Mouse (Mus musculus): ENCODE results near the gene Gfod2. TPM values are rescaled to one million over a fixed set of nuclear protein-coding genes. Genes with fewer than 3 reads are reported as not detected.

Gfod2 gene
- polyA plus RNA-seq, 1 experiment from 2014 or later: 3.1 TPM

DNA sequence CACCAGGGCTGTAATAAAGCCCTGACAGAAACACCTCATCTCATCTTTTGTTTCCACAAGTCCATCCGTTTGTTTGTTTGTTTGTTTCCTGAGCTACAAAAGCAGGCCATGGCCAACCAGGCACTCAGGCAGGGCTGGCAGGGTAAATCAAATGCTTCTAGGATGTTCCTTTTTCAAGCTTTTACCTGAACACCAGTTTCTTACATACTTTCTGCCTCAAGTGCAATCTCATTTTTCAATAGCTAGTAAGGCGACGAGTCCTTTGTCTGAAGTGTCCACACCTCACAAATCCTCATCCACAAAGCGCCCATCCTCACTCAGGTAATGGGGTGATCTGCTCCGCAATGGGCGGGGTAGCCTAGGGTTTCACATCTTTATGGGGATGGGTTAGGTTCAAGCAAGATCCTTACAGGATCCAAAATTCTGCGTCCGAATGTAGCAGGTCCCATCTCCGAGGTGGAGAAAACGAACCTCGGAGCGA lies 628 bp downstream of the Gfod2 start:
- H3K4me3 ChIP-seq (replicated peaks): peak overlapping the region; percentile 92
- H3K9me3 ChIP-seq (replicated peaks): no peaks in the 10 kb centered on the region
- no peaks in the 10 kb centered on the region; the same call in 1 of the 2 replicates for H3K36me3 ChIP-seq
- peak overlapping the region; percentile 89 for H3K9ac ChIP-seq
- peaks cover 26% of the 10 kb centered on the region for H3K4me1 ChIP-seq (replicated peaks)
- no peaks in the 10 kb centered on the region for H3K27me3 ChIP-seq
- DNase-seq (no peak), ATAC-seq (ENCODE audit: low read depth) (no peak)
- H3K27ac ChIP-seq: peak overlapping the region; percentile 64
- WGBS (ENCODE audit: insufficient replicate concordance): 4% methylated on average over 12 of the region's 12 CpGs
- peak overlapping the region; percentile 99 for H3K4me2 ChIP-seq

DNA sequence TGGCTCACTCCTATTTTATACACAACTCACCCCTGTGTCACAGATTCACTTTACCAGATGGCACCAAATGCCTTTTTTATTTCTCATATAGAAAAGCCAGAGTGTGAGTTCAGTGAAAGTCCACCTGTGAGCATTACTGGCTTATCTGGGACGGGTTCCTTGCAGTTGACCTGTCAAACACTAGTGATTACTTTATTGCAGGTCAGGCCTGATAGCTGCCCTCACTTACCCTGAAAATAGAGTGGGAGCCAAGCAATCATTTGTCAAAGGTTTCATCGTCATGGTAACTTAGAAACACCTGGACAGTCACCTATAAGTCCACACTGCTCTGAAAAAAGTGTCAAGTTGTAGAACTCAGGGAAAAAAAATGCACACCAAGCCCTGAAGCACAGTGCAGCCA lies 3.8 kb downstream of the Gfod2 start:
- 52% methylated on average over 2 of the region's 2 CpGs for WGBS (ENCODE audit: insufficient replicate concordance)
- no peaks in the 10 kb centered on the region; the same call in 1 of the 2 replicates for H3K36me3 ChIP-seq
- no peak overlapping the region for H3K27ac ChIP-seq
- ATAC-seq (ENCODE audit: low read depth): no peak
- H3K4me1 ChIP-seq (replicated peaks): peaks cover 44% of the 10 kb centered on the region
- H3K9ac ChIP-seq: no peak overlapping the region
- H3K4me3 ChIP-seq (replicated peaks): no peak overlapping the region
- H3K27me3 ChIP-seq: no peaks in the 10 kb centered on the region; the same call in 1 of the 2 replicates
- H3K9me3 ChIP-seq (replicated peaks): no peaks in the 10 kb centered on the region
- no peak for DNase-seq
- H3K4me2 ChIP-seq: no peak overlapping the region

- Histone ChIP-seq H3K9me3 (replicated peaks) (no peaks in the 10 kb centered on the region), H3K9ac (no peak overlapping the region), H3K27ac (no peak overlapping the region), H3K4me1 (replicated peaks) (peaks cover 37% of the 10 kb centered on the region), H3K4me2 (no peak overlapping the region), H3K27me3 (no peaks in the 10 kb centered on the region; the same call in 1 of the 2 replicates), H3K36me3 (no peaks in the 10 kb centered on the region; the same call in 1 of the 2 replicates), H3K4me3 (replicated peaks) (no peak overlapping the region)
- DNase-seq: no peak
- ATAC-seq (ENCODE audit: low read depth): no peak
- 62% methylated on average over 2 of the region's 2 CpGs for WGBS (ENCODE audit: insufficient replicate concordance)
Measured at GRCm38 (mm10) chr8:105753916-105754315, 4.5 kb downstream of the Gfod2 start.

DNA sequence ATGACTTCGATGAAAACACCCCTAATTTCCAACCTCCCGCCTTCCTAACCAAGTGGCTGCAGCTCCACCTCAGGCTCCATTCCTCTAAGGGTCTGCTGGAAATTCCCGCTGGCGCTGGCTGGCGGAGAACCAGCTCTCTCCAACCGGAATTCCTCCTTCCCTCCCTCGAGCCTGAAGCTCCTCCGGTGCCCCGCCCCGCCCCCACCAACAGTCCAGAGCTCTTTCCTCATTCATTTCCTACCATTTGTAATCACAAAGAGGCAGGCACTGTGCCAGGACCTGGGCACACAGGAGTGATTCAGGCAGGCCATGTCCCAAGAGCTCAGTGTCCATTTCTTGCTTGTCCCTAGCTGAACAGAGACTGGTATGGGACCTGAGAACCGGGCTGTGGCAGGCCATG lies 7.9 kb downstream of the Gfod2 start:
- no peak for ATAC-seq (ENCODE audit: low read depth)
- no peak overlapping the region for H3K9ac ChIP-seq
- no peak overlapping the region for H3K27ac ChIP-seq
- no peaks in the 10 kb centered on the region for H3K9me3 ChIP-seq (replicated peaks)
- no peaks in the 10 kb centered on the region; the same call in 1 of the 2 replicates for H3K36me3 ChIP-seq
- H3K4me3 ChIP-seq (replicated peaks): no peak overlapping the region
- no peaks in the 10 kb centered on the region; the same call in 1 of the 2 replicates for H3K27me3 ChIP-seq
- WGBS (ENCODE audit: insufficient replicate concordance): 33% methylated on average over 11 of the region's 11 CpGs
- H3K4me2 ChIP-seq: no peak overlapping the region
- no peak for DNase-seq
- H3K4me1 ChIP-seq (replicated peaks): peaks cover 23% of the 10 kb centered on the region

GRCm38 (mm10) chr8:105743301-105743700 lies 15.2 kb downstream of the Gfod2 start:
- Histone ChIP-seq H3K4me2 (no peak overlapping the region), H3K27ac (no peak overlapping the region), H3K4me1 (replicated peaks) (peaks cover 13% of the 10 kb centered on the region; the same call in 1 of the 2 replicates), H3K4me3 (replicated peaks) (no peak overlapping the region), H3K36me3 (no peaks in the 10 kb centered on the region), H3K9ac (no peak overlapping the region), H3K27me3 (no peaks in the 10 kb centered on the region), H3K9me3 (replicated peaks) (no peaks in the 10 kb centered on the region)
- WGBS (ENCODE audit: insufficient replicate concordance): 70% methylated on average over 4 of the region's 4 CpGs
- no peak for DNase-seq
- ATAC-seq (ENCODE audit: low read depth): no peak

DNA sequence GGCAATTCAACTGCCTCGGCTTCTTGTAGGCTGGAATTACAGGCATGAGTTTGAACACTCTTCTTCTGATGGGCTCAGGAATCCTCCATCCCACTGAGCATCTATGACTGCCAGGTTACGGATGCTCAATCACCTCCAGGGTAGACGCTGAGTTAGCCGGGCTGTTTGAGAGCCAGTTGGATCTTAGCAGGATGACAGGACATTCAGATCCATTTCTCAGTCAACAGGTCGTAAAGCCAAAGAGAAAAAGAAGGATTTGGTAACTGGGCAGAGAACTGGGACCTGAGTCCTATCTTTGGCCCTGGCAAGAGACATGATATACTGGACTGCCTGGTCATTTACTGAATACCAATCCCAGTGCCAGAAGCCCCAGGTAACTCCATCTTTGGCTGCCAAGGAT lies 19.2 kb downstream of the Gfod2 start:
- Histone ChIP-seq H3K9me3 (replicated peaks) (no peaks in the 10 kb centered on the region), H3K27ac (no peak overlapping the region), H3K4me3 (replicated peaks) (no peak overlapping the region), H3K4me2 (no peak overlapping the region), H3K36me3 (no peaks in the 10 kb centered on the region), H3K27me3 (no peaks in the 10 kb centered on the region), H3K9ac (no peak overlapping the region), H3K4me1 (replicated peaks) (peaks cover 9% of the 10 kb centered on the region; the same call in 1 of the 2 replicates)
- ATAC-seq (ENCODE audit: low read depth) (no peak), DNase-seq (no peak)
- 85% methylated on average over 5 of the region's 5 CpGs for WGBS (ENCODE audit: insufficient replicate concordance)

DNA sequence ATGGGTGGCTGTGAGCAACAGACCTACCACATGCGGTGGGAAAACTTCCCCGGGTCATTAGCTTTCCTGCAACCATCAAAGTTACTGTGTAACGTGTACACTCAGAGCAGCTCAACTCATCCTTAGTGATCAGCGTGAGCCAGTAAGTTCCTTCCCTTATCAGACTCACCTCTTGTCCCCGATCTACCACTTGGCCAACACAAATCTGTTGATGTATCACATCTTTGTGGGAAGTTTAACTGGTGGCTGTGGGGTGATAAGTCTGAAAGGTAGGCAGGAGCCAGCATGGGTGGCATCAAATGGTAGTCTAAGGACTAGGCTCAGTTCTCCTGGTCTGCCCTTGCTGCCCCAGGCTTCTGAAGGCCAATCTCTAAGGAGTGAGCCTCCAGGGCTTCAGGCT lies 26.3 kb downstream of the Gfod2 start:
- peak; percentile 68 for ATAC-seq (ENCODE audit: low read depth)
- 44% methylated on average over 5 of the region's 5 CpGs for WGBS (ENCODE audit: insufficient replicate concordance)
- Histone ChIP-seq H3K4me2 (no peak overlapping the region), H3K27me3 (no peaks in the 10 kb centered on the region), H3K9ac (no peak overlapping the region), H3K9me3 (replicated peaks) (no peaks in the 10 kb centered on the region), H3K4me3 (replicated peaks) (no peak overlapping the region), H3K4me1 (replicated peaks) (peaks cover 18% of the 10 kb centered on the region), H3K36me3 (no peaks in the 10 kb centered on the region), H3K27ac (no peak overlapping the region)
- DNase-seq: no peak

DNA sequence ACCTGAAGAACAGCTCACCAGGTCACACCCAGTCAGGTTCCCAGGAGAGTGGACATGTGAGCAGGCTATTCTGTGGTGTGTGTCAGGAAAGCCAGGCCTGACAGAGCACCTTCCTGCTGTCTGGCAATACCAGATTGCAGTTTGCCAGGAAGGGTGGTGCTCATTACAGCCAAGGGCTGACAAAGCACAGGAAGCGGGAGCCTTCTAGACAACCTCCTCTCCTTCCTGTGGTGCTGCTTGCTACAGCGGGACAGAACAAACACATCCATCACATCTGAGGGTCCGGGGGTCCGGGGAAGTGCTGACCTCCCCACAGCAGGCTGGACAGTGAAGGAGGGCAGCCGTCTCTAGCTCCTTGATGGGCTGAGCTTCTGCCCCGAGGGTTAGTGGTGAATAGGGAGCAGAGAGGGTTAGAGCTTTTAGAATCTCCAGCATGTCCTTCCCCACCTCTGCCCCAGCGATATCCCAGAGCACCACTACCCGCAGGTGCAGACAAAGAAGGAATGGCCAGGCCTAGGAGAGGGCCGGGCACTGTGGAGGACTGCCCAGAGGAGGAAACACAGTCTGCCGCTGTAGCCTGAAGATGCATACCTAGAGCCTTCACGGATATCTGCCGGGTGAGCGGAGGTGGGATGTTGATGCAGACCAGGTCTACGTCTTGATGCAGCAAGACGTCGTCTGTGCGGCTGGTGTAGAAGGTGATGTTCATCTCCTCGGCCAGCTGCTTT lies 30.9 kb downstream of the Gfod2 start:
- DNase-seq: no peak
- Histone ChIP-seq H3K27ac (peak overlapping the region; percentile 15; the same call in 1 of the 2 replicates), H3K4me3 (replicated peaks) (no peak overlapping the region), H3K4me2 (no peak overlapping the region; the same call in 1 of the 2 replicates), H3K4me1 (replicated peaks) (peaks cover 21% of the 10 kb centered on the region), H3K9ac (no peak overlapping the region), H3K36me3 (0 out of 2 replicates have a peak, but pooled peaks cover 2% of the 10 kb centered on the region), H3K27me3 (no peaks in the 10 kb centered on the region), H3K9me3 (replicated peaks) (no peaks in the 10 kb centered on the region)
- ATAC-seq (ENCODE audit: low read depth): peak; percentile 76
- WGBS (ENCODE audit: insufficient replicate concordance): 40% methylated on average over 18 of the region's 18 CpGs

DNA sequence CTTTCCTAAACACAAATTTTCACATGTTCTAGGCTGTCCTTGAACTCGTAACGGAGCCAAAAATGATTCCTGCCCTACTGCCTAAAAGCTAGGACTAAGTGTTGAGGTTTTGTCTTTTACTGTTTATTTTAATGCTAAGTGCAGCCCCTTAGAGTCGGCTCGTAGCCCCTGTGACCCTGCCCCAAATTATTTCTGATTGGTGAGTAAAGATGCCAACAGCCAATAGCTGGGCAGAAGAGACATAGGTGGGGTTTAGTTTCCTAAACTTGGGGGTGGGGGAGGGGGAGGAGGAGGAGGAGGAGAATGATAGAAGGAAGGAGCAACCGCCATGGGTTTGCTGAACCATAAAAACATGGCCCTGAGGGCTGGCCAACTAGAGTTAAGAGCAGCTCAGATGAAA lies 32.7 kb downstream of the Gfod2 start:
- H3K4me3 ChIP-seq (replicated peaks): no peak overlapping the region
- H3K4me1 ChIP-seq (replicated peaks): peaks cover 13% of the 10 kb centered on the region
- H3K27ac ChIP-seq: no peak overlapping the region
- no peak overlapping the region for H3K9ac ChIP-seq
- no peaks in the 10 kb centered on the region for H3K9me3 ChIP-seq (replicated peaks)
- H3K4me2 ChIP-seq: no peak overlapping the region
- WGBS (ENCODE audit: insufficient replicate concordance): 63% methylated on average over 5 of the region's 5 CpGs
- DNase-seq: no peak
- H3K36me3 ChIP-seq: 0 out of 2 replicates have a peak, but pooled peaks cover 2% of the 10 kb centered on the region
- no peak for ATAC-seq (ENCODE audit: low read depth)
- no peaks in the 10 kb centered on the region for H3K27me3 ChIP-seq

DNA sequence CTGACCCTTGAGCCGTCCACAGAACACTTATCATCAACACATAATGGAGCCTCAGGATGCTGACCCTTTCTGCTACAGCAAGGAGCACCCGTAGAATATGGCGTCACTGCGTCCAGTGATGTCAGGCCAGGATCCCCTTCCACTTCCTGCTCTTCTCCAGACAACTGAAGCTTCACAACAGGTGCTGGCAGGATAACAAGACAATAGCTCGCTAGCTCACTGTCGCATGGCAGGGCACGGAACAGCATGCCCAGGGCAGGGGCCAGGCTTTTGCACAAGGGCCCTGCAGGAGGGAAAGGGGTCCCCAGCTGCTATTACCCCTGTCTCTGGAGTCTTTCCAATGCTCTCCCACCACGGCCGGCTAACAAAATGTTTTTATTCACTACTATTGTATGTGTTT lies 35.6 kb downstream of the Gfod2 start:
- no peak overlapping the region for H3K27ac ChIP-seq
- ATAC-seq (ENCODE audit: low read depth): no peak
- H3K4me1 ChIP-seq (replicated peaks): peaks cover 10% of the 10 kb centered on the region
- no peaks in the 10 kb centered on the region for H3K9me3 ChIP-seq (replicated peaks)
- no peaks in the 10 kb centered on the region for H3K27me3 ChIP-seq
- 85% methylated on average over 9 of the region's 9 CpGs for WGBS (ENCODE audit: insufficient replicate concordance)
- H3K9ac ChIP-seq: no peak overlapping the region
- H3K36me3 ChIP-seq: 0 out of 2 replicates have a peak, but pooled peaks cover 2% of the 10 kb centered on the region
- no peak overlapping the region for H3K4me2 ChIP-seq
- H3K4me3 ChIP-seq (replicated peaks): no peak overlapping the region
- DNase-seq: no peak

GRCm38 (mm10) chr8:105719637-105720036 lies 38.8 kb downstream of the Gfod2 start:
- Histone ChIP-seq H3K4me2 (no peak overlapping the region), H3K4me1 (replicated peaks) (no peaks in the 10 kb centered on the region), H3K27me3 (no peaks in the 10 kb centered on the region), H3K27ac (no peak overlapping the region), H3K9me3 (replicated peaks) (no peaks in the 10 kb centered on the region), H3K9ac (no peak overlapping the region), H3K36me3 (0 out of 2 replicates have a peak, but pooled peaks cover 2% of the 10 kb centered on the region), H3K4me3 (replicated peaks) (no peak overlapping the region)
- ATAC-seq (ENCODE audit: low read depth) (no peak), DNase-seq (no peak)
- 70% methylated on average over 4 of the region's 4 CpGs for WGBS (ENCODE audit: insufficient replicate concordance)

Data from liver, embryonic 13.5 days (tissue).